Mouse (Mus musculus) spleen, postnatal 36 days (tissue): ENCODE results near the gene Slc7a8.

Experiments
- DNase-seq, 2 experiments: peaks; one replicate each; pipeline ENCODE4 v3.0.0; 2022; ENCODE audit warnings: low spot score in 2 of 2, mixed read lengths in 1 of 2

The Slc7a8 gene

DNA sequence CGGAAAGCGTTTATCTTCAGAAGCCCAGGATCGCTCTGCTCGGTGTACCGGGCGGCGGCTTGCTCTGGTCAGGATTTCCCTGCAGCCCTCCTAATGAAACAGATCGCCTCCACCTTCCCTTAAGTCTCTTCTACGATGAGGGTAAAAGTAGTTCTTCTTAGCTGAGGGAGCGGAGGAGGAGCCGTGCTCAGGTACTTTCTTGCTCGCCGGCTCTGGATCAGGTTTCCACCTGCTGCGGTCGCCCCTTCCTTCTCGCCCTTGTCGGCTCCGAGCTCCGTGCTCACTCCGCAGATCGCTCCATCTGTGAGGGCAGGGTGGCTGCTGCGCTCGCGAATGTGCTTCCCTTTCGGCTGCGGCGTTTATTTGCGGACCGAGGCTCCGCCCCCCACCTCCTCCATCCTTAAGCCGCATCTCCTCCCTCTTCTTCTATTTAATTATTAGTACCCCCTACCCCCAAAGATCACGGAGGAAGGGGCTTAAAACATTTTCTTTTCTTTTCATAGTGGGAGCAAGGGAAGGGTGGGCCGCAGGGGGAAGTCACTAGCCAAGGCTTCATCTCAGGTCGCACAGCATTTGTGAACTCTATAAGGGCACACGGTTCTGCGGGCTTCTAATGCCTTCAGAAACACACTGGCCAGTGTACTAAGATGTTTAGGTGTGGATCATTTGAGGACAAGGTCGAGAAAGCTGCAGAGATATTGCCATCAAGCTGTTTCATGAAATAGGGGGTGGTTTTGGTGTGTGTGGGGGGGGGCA lies at the start of gene Slc7a8:
TSS of gene Slc7a8 (minus strand) at position 337 of the 756 bp plus-strand sequence.
- DNase-seq: peak; percentile 23 to 26

DNA sequence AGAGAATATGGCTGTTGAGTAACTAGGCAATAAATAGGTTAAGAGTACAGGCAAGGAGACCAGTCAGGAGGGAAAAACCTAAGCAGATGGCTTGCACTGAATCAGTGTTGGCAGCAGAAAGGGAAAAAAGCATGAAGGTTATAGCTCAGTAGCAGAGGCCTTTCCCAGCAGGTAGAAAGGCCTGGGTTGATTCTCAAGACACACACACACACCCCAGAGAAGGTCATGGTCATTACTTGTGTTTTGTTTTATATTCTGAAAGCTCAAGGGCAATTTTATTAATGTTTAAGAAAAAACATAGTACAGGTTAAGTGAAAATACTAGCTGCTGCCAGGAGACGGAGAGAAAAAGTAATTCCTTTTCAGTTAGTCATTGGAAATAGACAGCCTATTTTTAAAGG lies 42.0 kb upstream of the Slc7a8 start:
- no peak for DNase-seq

DNA sequence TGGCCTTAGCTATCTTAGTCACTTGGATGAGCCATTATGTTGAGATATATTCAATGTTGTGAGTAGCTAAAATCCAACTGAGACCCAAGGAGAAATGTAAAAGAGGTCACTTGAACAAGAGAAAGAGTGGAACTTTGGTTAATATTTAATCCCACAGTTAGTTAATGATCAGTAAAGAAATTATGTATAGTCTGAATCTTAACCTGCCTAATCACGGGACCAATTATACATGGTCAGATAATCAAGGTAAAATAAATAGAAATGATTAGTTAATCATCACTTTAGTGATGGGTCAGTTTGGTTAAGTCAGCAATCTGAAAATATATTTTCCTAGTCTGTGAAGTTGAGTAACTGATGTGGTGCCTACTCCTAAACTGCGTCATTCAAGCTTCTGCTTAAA lies 40.6 kb upstream of the Slc7a8 start:
- no peak for DNase-seq

DNA sequence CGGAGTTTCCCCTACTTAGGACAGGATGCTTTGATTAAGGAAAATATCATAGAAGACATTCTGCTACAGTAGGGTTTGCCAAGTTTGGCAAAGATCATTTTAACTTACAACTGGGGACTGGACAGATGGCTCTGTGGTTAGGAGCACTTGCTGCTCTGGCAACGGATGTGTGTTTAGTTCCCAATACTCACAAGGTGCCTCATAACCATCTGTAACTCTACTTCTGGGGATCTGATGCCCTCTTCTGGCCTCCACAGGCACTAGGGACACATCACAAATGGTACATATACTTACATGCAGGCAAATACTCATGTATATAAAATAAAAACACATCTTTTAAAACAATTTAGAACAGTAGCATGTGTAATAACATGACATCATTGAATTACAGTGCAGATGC lies 36.0 kb upstream of the Slc7a8 start:
- no peak for DNase-seq

DNA sequence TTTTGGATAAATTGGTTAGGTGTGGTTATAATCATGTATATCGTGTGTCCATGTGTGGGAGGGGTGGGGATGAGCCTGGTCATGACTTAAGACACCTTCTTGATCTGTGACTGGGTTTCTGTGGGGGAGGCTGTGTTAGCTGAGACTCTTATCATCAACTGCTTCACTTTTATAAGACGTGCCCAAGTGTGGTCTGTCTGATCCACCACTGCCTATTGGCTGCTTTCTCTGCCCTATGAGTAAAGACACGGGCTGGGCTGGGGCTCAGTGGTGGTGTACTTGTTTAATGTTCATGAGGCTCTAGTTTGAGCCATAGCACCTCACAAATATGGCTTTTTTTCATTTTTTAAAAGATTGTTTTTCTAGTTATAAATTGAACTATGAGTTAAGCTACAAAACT lies 34.0 kb upstream of the Slc7a8 start:
- no peak for DNase-seq

DNA sequence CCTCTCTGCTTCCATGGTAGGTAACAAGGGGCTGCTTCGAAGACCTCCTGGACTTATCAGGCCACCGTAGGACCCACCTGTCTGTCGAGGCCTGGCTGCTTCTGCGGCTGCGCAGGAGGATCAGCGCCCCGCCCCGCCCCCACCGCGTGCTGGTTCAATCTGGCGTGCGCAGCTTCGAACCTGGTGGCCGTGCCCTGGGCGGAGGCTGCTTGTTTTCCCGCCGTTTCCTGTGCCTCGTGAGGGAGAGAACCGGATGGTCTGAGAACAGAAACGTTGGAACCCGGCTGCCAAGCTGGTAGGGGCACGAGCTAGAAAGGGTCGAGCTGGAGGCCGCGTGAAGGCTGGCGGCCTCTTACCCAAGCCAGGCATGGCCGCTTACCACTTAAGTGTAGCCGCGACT lies 32.2 kb upstream of the Slc7a8 start, which contains the start of gene Rnf212b:
TSS of gene Rnf212b (plus strand) at position 151 of the 400 bp plus-strand sequence.
- no peak for DNase-seq

DNA sequence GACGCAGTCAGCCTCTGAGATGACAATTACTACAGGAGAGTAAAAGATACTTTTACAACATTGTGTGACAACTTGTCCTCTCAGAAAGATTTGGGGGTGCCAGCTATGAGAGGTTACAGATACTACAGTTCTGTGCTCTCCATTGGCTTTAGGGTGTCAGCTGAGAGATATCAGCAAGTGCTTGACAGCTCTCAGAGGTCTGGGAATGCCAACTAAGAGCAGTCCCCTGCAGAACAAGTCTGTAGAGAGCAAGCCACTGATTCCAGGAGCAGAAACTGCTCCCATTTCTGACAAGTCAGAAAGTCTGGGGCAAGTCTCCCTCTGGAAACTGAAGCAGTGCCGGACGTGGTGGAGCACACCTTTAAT lies 27.9 kb upstream of the Slc7a8 start:
- no peak for DNase-seq

DNA sequence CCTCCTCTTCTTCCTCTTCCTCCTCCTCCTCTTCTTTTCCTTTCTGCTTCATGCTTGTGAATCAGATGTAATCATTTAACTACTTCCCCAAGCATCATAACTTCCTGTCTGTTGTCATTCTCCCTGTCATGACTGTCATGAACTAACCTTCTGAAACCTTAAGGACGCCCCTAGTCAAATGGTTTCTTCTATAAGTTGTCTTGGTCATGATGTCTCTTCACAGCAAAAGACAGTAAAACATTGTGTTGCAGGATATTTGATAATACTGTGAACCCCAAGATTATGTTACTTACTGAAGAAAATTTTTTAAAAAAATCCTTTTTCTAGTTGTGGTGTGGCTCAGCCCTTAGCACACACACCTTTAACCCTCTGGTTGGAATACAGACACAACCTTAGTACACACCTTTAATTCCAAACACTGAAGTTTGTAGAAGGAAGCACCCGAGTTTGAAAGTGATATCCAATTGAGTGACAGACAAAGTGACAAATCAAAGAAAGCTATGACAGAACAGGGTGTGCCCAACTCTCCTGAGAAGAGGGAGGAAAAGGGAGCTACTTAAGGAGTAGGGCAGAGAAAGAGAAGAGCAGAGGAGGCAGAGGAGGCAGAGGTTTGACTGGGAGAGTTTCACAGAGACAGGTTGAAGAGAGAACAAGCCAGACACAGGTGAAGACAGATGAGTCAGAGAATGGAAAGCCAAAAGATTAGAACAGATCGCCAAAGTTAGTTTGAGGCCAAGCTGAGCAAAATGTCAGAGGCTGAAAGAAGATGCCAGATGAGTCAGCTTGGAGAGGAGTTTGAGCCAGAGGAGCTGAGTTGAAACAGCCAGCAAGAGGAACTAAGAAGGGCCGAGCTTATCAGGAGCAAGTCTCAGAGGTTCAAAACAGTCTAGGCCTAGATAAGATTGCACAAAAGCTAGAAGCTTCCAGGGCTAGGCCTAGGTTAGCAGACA lies 27.2 kb upstream of the Slc7a8 start:
- DNase-seq: no peak

DNA sequence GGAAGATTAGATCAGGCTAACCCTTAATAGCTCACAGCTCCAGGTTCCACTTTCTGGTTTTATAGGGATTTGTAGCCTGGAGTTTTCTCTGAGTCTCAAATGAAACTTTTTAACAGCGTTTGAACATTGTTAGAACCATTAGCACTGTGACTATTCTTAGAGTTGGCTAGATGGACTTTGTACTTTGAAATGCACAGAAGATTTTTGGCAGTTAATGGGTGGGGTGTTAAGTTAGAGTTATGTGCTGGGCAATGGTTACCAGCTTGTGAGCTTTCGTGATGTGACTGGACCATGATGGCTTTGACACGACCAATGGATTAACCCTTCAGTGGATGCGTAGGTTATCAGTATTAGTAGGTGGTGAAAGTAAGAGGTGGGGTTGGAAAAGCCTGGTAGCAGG lies 24.4 kb upstream of the Slc7a8 start:
- no peak for DNase-seq

DNA sequence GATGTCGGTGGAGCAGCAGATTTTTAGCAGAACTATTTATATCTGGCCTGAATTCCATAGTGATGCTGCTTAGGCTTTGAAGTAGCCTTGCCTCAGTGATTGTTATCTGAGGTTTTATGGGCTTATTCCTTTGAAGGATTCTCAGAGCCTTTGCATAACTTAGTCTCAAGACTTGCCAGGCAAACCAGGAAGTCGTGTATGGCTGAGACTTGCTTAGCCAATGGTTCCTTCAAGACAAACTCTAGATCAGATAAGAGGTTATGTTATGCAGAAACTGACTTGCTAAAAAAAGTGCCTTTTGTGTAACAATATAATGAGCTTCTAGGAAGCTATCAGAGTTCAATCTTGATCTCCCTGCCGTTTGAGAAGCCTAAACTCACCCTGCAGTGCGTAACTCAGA lies 20.7 kb upstream of the Slc7a8 start:
- no peak for DNase-seq

DNA sequence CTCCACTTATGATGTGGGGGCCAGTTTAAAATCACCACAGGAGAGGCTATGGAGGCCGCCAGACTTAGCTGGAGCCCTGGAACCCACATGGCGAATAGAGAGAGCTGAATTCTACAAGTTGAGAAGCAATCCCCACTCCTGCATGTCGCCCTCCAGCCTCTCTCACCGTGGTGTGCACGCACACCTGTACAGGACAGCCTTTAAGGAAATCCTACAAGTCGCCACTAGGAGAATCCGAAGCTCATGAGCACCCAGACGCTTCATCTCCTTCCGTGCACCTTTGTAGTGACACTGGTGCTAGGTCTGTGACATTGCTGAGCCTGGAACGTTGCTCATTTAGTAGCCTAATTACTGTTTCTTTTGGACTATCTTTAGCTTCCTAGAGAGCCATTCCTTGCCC lies 17.9 kb upstream of the Slc7a8 start:
- DNase-seq: no peak

DNA sequence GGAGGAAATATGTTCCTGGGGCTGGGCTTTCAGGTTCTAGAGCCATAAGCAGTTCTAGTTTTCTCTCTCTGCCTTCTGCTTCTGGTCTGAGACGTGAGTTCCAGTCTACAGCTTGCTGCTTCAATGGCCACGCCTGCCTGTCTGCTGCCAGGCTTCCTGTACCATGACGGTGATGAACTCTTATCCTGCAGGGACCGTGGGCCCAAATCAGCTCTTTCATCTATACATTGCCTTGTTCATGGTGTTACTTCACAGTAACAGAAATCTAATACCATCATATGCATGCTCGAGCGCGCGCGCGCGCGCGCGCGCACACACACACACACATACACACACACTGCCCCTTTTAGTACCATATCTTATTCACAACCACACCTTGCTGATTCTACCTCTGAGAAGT lies 15.0 kb upstream of the Slc7a8 start:
- DNase-seq: no peak

DNA sequence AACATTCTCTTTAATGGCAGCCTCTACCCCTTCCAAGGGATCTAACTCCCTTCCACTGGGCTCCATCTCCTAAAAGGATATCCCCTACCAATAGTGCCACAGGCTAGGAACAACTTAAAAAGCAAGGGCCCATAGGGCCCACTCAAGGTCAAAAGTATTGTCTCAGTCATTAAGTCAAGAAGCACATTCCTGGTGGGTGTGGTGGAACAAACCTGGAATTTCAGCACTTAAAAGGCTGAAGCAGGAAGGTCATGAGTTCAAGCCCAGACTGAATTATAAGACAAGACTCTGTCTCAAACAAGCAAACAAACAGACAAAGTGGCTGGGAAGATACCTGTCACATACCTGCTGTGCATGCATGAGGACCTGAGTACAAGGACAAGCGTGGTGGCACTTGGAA lies 14.2 kb upstream of the Slc7a8 start:
- DNase-seq: no peak

DNA sequence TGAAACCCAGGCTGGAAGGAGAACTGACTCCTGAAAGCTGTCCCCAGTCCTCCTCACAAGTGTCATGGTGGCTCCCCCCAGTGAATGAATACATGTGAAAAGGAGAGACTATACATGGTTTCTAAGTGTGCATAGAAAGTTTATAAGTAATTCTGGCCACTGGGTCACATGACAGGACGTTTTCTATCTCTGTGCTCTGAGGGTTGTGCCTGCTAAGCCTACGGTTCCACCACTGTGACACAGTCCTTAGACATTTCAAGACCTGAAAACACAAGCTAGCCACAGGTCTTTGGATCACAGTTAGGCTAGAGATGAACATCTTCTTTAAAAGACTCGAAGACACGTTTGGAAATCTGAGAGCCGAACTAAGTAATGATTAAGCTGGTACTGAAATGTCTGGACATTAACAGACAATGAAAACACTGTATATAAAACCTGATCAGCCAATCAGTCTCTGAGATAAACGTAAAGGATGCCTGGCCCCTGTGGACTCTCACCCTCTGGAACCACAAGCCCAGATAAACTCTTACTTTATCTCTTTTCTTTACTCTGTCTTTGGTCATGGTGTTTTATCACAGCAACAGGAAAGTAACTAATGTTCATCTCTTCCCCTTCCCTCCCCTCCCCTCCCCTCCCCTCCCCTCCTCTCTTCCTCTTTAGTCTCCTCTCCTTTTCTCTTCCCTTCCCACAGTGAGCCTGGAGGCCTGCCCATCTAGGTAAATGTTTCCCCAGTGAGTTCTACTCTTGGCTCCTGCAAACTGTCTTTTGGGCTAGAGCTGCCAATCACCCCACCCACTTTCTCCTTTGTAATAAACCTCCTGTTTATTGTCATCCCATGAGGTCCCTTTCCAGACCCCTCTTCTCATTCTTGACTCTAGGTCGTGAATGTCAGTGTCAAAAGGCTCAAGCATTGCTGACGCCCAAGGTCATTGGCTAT lies 12.4 kb upstream of the Slc7a8 start:
- no peak for DNase-seq

DNA sequence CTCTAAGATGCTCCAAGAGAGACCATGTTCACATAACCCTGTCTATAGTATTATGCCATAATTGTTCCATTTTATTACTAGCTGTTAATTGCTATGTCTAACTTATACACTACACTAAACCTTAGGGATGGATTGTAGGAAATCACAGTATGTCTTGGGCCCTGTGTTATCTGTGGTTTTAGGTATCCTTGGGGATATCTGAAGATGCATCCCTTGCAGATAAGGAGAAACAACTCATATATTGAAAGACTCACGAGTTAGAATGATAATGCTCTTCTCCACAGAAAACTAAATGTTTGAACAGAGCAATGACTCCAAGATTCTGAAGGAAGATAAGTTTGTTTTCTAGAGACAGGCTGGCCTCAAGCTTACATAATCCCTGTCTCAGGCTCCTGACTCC lies 11.6 kb upstream of the Slc7a8 start:
- DNase-seq: no peak

DNA sequence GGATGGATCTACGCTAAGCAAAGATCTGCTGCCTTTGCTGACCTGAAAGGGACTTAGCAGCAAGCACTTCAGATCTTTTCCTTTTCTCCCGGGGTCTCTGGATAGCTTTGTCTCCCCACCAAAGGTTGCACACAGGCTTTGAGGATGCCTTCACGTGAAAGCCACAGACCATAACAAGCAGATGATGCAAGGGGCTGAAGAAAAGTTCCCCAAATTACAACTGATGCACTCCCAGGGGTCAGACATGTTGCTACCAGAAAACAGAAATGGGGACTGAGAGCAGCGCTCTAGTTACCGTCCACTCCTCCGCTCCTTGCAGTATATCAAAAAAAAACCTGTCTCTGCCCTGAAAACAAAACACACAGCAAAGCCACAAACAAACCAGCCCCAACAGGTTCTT lies 10.4 kb upstream of the Slc7a8 start:
- DNase-seq: no peak

DNA sequence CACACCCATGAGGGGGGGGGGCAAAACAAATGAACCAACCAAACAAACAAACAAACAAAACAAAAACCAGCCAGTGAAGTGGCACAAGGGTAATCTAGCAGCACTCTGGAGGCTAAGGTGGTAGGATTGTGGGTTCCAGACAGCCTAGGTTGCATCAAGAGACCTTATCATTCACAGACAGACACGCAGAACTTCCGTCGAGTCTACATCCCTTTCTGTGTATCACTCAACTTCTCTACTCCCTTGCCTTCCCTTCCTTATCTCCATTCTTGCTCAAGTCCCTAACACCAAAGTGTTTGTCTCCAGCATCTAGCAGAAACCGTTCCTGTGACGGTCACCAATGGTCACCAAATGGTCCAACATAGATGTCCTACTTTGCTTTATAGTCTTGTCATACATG lies 6.5 kb upstream of the Slc7a8 start:
- no peak for DNase-seq

DNA sequence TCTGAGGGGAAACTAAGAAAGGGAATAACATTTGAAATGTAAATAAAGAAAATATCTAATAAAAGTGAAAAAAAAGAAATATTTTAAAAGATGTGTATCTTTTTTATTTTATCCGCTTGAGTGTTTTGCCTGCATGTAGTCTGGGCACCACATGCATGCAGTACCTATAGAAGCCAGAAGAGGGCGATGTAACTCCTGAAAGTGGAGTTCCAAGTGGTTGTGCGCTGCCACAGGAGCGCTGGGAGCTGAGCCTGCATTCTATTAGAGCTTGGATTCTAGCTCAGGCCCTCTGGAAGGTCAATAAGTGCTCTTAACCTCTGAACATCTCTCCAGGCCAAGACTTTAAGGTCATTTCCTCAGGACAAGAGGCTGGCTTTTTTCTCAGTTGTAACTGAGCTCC lies 5.5 kb upstream of the Slc7a8 start:
- no peak for DNase-seq

DNA sequence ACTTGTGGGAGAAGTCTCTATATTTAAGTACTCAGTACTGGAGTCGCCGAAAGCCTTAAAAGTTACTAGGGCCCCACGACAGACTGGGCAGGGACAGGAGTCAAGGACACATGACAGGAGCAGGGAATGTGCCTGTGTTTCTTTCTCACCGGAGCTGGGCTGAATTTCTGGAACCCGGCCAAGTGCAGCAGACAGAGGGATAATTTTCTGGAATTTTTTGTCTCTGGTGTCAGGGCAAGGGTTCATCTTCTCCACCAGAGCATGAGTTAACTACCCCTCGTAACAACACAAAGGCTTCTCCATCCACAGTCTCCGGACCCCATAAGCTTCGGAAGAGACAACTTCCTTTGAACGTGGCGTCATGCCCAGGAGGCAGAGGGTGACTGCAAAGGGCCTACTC lies 4.7 kb upstream of the Slc7a8 start:
- no peak for DNase-seq

DNA sequence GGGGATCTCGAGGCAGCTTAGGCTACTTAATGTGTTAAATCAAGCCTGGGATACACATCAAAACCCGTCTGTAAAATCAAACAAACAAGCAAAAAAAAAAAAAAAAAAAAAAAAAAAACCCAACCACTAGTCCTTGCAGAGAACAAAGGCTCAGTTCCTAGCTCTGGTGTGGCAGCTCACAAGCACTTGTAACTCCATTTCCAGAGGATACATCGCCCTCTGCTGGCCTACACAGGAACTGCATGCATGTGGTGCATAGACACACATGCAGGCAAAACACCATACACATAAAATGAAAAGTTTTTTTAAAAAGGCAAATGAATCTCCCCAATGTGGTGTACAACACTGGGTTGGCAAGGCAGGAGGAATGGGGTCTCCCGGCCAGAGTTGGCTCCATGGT lies 4.2 kb upstream of the Slc7a8 start:
- DNase-seq: peak; percentile 34 to 61

DNA sequence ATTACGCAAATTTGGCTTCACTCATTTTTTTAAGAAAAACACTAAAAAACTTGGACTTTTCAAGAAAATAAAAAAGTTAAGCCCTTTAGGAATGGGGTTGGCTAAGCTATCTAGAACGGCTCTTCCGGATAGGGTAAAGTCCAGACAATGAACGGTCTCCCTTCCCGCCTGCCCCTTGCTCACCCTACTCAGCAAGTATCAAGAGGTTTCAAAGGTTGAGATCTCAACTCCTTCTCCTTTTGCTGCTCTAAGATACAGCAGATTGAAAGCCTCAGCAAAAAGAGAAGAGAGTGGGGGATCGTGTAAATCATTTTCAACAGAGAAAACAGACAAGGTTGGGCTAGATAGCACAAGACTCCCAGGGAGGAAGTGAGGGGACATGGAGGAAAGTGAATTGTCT lies 1.2 kb upstream of the Slc7a8 start:
- no peak for DNase-seq
